Mouse (Mus musculus): ENCODE measurements at regions not wholly inside any gene's neighbourhood (a gene's known extent, or its start where the extent isn't known, plus 50 kb on each side); places are given as distances from the start of the nearest gene placed in this dataset.

DNA sequence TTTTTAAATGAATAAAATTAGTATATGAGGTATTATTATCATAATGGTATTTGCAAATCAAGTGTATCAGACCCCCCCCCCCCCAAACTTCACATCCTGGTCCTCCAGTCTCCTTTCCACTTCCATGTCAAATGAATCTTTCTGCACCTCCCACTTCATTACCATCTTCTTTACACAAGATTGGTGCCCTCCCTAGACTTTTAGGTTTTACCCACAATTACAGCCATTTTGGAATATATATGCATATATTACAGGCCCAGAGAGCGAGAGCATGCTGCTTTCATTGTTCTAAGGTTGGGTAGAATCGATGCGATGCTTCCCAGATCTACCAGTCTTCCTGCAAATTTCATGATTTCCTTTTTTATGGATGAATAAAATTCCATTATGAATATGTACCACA, 98.8 kb upstream of the Fat3 start:
- Histone ChIP-seq H3K27me3 (ENCODE audit: control insufficient read depth, insufficient read depth, low read length) (no peaks in the 10 kb centered on the region), H3K4me1 (ENCODE audit: control insufficient read depth, insufficient read depth, low read length) (peaks cover 7% of the 10 kb centered on the region), H3K27ac (ENCODE audit: low read depth, low read length) (no peak overlapping the region), H3K9ac (ENCODE audit: low read length) (no peak overlapping the region), H3K4me3 (ENCODE audit: low read depth, low read length) (no peak overlapping the region), H3K4me2 (no peak overlapping the region), H3K9me3 (ENCODE audit: control insufficient read depth, low read length) (no peaks in the 10 kb centered on the region), H3K36me3 (ENCODE audit: control insufficient read depth, insufficient read depth, low read length) (no peaks in the 10 kb centered on the region)
- ATAC-seq (ENCODE audit: low FRiP score) = peak; percentile 56
- no peak for DNase-seq (ENCODE audit: low spot score, missing footprints)
- WGBS = 83% methylated on average over 3 of the region's 3 CpGs

DNA sequence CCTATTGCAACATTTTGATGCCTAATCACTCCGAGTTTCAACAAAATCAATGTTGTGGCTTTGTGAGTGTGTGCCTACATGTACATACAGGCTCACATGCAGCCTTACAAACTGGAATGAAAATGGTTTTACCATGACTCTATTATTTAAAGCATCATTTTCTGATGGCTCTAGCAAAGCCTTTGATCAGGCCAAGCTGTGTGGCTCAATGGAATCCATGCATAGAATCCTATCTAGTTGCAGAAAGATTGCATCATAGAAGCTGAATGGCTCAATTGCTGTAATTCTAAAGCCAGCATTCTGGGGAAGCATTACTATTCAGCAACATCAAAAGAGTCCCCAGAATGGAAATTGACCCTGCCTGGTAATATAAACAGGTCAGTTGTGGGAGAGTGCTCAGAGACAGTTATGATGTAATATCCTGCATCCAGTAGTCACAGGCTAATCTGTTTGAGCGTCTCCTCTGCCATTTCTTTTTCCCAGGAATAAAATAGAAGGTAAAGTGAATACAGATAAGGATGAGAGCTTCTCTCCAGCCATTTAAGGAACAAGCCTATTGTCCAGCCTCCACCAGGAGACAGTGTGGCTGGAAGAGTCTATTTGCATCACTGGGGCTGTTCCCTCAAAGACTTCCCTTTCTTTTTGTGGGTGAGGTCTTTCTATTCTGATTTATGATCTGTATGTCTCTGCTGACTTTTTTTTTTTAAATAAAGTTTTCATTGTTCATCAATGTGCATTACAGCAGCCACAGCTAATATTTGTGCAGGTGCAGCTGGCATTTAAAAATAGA, 98.2 kb upstream of the Fat3 start:
- no peaks in the 10 kb centered on the region for H3K27me3 ChIP-seq (ENCODE audit: control insufficient read depth, insufficient read depth, low read length)
- ATAC-seq (ENCODE audit: low FRiP score) = peak; percentile 84
- H3K36me3 ChIP-seq (ENCODE audit: control insufficient read depth, insufficient read depth, low read length) = no peaks in the 10 kb centered on the region
- H3K4me1 ChIP-seq (ENCODE audit: control insufficient read depth, insufficient read depth, low read length) = peaks cover 7% of the 10 kb centered on the region
- H3K9ac ChIP-seq (ENCODE audit: low read length) = no peak overlapping the region
- WGBS = 30% methylated on average over 2 of the region's 2 CpGs
- H3K9me3 ChIP-seq (ENCODE audit: control insufficient read depth, low read length) = no peaks in the 10 kb centered on the region
- peak; percentile 86 for DNase-seq (ENCODE audit: low spot score, missing footprints)
- no peak overlapping the region for H3K4me3 ChIP-seq (ENCODE audit: low read depth, low read length)
- no peak overlapping the region for H3K4me2 ChIP-seq
- no peak overlapping the region for H3K27ac ChIP-seq (ENCODE audit: low read depth, low read length)
